Mouse (Mus musculus): Measurements from ENCODE around the gene Tmcc3.
A peak's percentile ranks its signal among the peaks of the same experiment; 100 is the strongest.
"Not testable (repeated sequence)": the region's sequence is repeated elsewhere in the genome, so short reads cannot be mapped to it uniquely, and the experiment has no call there.

Tmcc3 gene

GRCm38 (mm10) chr10:94595705-94596104, 284.0 kb downstream of the Tmcc3 start:
- DNase-seq = no peak

- DNase-seq = not testable (repeated sequence)
Observed at GRCm38 (mm10) chr10:94599846-94600245, 288.1 kb downstream of the Tmcc3 start.

- no peak for DNase-seq
Observed at GRCm38 (mm10) chr10:94601034-94601433, 289.3 kb downstream of the Tmcc3 start.

- no peak for DNase-seq
Observed at GRCm38 (mm10) chr10:94605491-94605890, 293.7 kb downstream of the Tmcc3 start.

- DNase-seq = peak; percentile 83
Observed at GRCm38 (mm10) chr10:94609309-94609777, 297.6 kb downstream of the Tmcc3 start.

GRCm38 (mm10) chr10:94611228-94611968, 299.6 kb downstream of the Tmcc3 start:
- DNase-seq = no peak

- DNase-seq = no peak
Observed at GRCm38 (mm10) chr10:94611969-94612440, 300.3 kb downstream of the Tmcc3 start.

- DNase-seq = no peak
Observed at GRCm38 (mm10) chr10:94619586-94619985, 307.8 kb downstream of the Tmcc3 start.

- DNase-seq = no peak
Observed at GRCm38 (mm10) chr10:94620561-94620960, 308.8 kb downstream of the Tmcc3 start.

- DNase-seq = peak; percentile 68
Observed at GRCm38 (mm10) chr10:94621420-94622225, 309.9 kb downstream of the Tmcc3 start.

- no peak for DNase-seq
Observed at GRCm38 (mm10) chr10:94622281-94622680, 310.5 kb downstream of the Tmcc3 start.

- DNase-seq = no peak
Observed at GRCm38 (mm10) chr10:94622828-94623227, 311.1 kb downstream of the Tmcc3 start.

- peak; percentile 92 for DNase-seq
Observed at GRCm38 (mm10) chr10:94623617-94624016, 311.9 kb downstream of the Tmcc3 start.

- no peak for DNase-seq
Observed at GRCm38 (mm10) chr10:94625036-94625435, 313.3 kb downstream of the Tmcc3 start.

- no peak for DNase-seq
Observed at GRCm38 (mm10) chr10:94625606-94626005, 313.9 kb downstream of the Tmcc3 start.

- no peak for DNase-seq
Observed at GRCm38 (mm10) chr10:94630771-94631280, 319.1 kb downstream of the Tmcc3 start.

- DNase-seq = peak; percentile 41
Observed at GRCm38 (mm10) chr10:94631541-94632113, 319.9 kb downstream of the Tmcc3 start.

GRCm38 (mm10) chr10:94632245-94632644, 320.5 kb downstream of the Tmcc3 start:
- no peak for DNase-seq

GRCm38 (mm10) chr10:94638599-94638998, 326.9 kb downstream of the Tmcc3 start:
- DNase-seq = no peak

- DNase-seq = no peak
Observed at GRCm38 (mm10) chr10:94639281-94639680, 327.5 kb downstream of the Tmcc3 start.

GRCm38 (mm10) chr10:94640067-94640466, 328.3 kb downstream of the Tmcc3 start:
- no peak for DNase-seq

Measured in embryo, embryonic 11 days (tissue).